Mouse (Mus musculus) lung, embryonic 16.5 days (tissue): ENCODE measurements around the gene Dsn1. TPM values are rescaled to one million over a fixed set of nuclear protein-coding genes. Genes with fewer than 3 reads are reported as not detected.

Experiments
- polyA plus RNA-seq: library from polyadenylated mRNA; unstranded; fragments of >200 nt; fragmentation: Nextera tagmentation; extraction: Ambion mirVana; gene quantifications from 2 replicates; pipeline ENCODE4 v1.2.1, GENCODE M21; 2015

Gene Dsn1
- polyA plus RNA-seq, 1 experiment from 2014 or later, result 38.8 TPM

Other genes with a start within 250 kb of the Dsn1 start
- gene Myl9, start 231.7 kb downstream of the Dsn1 start, polyA plus RNA-seq, result 371 and 400 TPM in 2 replicates
- 43.9 and 47.7 TPM in 2 replicates for gene Tgif2, start 167.1 kb downstream of the Dsn1 start, polyA plus RNA-seq
- 7.6 and 9.2 TPM in 2 replicates for gene 4930518I15Rik, start 149.2 kb downstream of the Dsn1 start, polyA plus RNA-seq
- gene Rab5if, start 144.0 kb downstream of the Dsn1 start, polyA plus RNA-seq, result 164 and 170 TPM in 2 replicates
- gene Sla2, start 120.0 kb downstream of the Dsn1 start, polyA plus RNA-seq, result 0.63 and 2.0 TPM in 2 replicates
- gene Ndrg3, start 15.1 kb downstream of the Dsn1 start, polyA plus RNA-seq, result 44.6 and 53.4 TPM in 2 replicates
- gene Soga1, start 72.1 kb upstream of the Dsn1 start, polyA plus RNA-seq, result 4.0 and 4.1 TPM in 2 replicates
- not detected in 2 replicates for gene Tldc2, start 79.9 kb upstream of the Dsn1 start, polyA plus RNA-seq
- gene Samhd1, start 128.1 kb upstream of the Dsn1 start, polyA plus RNA-seq, result 30.2 and 32.4 TPM in 2 replicates
- 26.9 and 30.4 TPM in 2 replicates for gene Rbl1, start 197.4 kb upstream of the Dsn1 start, polyA plus RNA-seq